Mouse (Mus musculus) embryonic facial prominence, embryonic 11.5 days (tissue): ENCODE data around the gene Tmem179. TPM values are rescaled to one million over a fixed set of nuclear protein-coding genes. Genes with fewer than 3 reads are reported as not detected.

Experiments used
- ATAC-seq: fragments of 200-750 bp; cut with Nextera tagmentation; replicated peaks from 2 replicates; pipeline ENCODE4 v1.8.0; 2017; ENCODE audit warnings: low read depth; ENCODE audit not compliant: insufficient number of reproducible peaks, low FRiP score, low TSS enrichment
- DNase-seq: peaks from one replicate; pipeline ENCODE4 v3.0.0-alpha.2; 2015; ENCODE audit warnings: low spot score
- H3K27ac ChIP-seq: fragments of 300-500 bp; sonication (generic); replicated peaks from 2 replicates; pipeline ENCODE4 v1.5.1; 2014; ENCODE audit warnings: mild to moderate bottlenecking, low read depth, low read length, control low read depth
- H3K27me3 ChIP-seq: fragments of 300-500 bp; sonication (generic); 2 replicates; pipeline ENCODE4 v1.6.1; 2014; ENCODE audit warnings: mild to moderate bottlenecking, low read length, moderate library complexity, mixed read lengths; ENCODE audit not compliant: control insufficient read depth, insufficient read depth
- H3K36me3 ChIP-seq: fragments of 300-500 bp; sonication (generic); replicated peaks from 2 replicates; pipeline ENCODE4 v1.6.1; 2014; ENCODE audit warnings: low read depth, mild to moderate bottlenecking, low read length, moderate library complexity, mixed read lengths; ENCODE audit not compliant: control insufficient read depth, insufficient read depth
- H3K4me1 ChIP-seq: fragments of 300-500 bp; sonication (generic); 2 replicates; pipeline ENCODE4 v1.6.1; 2014; ENCODE audit warnings: low read length, mixed read lengths; ENCODE audit not compliant: control insufficient read depth, insufficient read depth
- H3K4me2 ChIP-seq: fragments of 300-500 bp; sonication (generic); 2 replicates; pipeline ENCODE4 v1.6.1; 2014; ENCODE audit warnings: low read depth, mild to moderate bottlenecking, control low read depth, low read length, moderate library complexity
- H3K4me3 ChIP-seq: fragments of 300-500 bp; sonication (generic); 2 replicates; pipeline ENCODE4 v1.5.1; 2014; ENCODE audit warnings: low read depth, low read length, control low read depth
- H3K9ac ChIP-seq: fragments of 300-500 bp; sonication (generic); replicated peaks from 2 replicates; pipeline ENCODE4 v1.6.1; 2014; ENCODE audit warnings: mild to moderate bottlenecking, control low read depth, low read length
- H3K9me3 ChIP-seq: fragments of 300-500 bp; sonication (generic); replicated peaks from 2 replicates; pipeline ENCODE4 v1.6.1; 2016; ENCODE audit warnings: mild to moderate bottlenecking, low read length, inconsistent platforms, mixed read lengths; ENCODE audit not compliant: control insufficient read depth
- whole genome bisulfite sequencing: fragments of 180-500 bp; shearing (Covaris S2); extraction: QIAGEN DNeasy Blood & Tissue Kit; methylation state at CpG from one replicate; pipeline ENCODE4 v1.1.7; 2014; 5-methylcytosine and 5-hydroxymethylcytosine counted together
- polyA plus RNA-seq: library from polyadenylated mRNA; unstranded; fragments of >200 nt; fragmentation: Nextera tagmentation; extraction: Ambion mirVana; gene quantifications from 2 replicates; pipeline ENCODE4 v1.2.1, GENCODE M21; 2014

The Tmem179 gene
- polyA plus RNA-seq, 1 experiment from 2014 or later, result 1.4 TPM

DNA sequence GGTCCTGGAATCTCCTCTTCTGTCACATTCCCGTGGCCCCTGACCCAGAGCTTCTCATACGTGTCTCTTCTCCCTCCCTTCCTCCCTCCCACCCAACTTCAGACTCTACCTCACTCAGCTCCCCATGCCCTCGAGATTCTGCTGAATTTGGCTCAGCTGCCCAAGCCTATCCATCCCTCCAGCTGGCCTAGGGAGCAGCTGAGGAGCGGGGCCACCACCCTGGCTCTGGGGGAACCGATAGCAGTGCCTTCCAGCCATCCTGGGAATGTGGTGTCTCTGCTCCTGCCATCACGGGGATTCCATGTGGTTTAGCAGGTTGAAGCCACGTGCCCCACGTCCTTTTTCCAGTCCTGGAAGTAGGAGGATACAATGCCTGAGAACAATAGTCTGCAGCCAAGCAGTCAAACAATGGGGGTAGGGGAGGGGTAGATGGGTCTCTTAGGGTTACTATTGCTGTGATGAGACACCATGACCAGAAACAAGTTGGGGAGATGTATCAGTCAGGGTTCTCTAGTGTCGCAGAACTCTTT lies 40.0 kb upstream of the Tmem179 start:
- no peak overlapping the region for H3K4me2 ChIP-seq
- ATAC-seq, result no peak
- no peak overlapping the region for H3K27ac ChIP-seq
- no peak overlapping the region for H3K4me3 ChIP-seq
- H3K9me3 ChIP-seq, result no peaks in the 10 kb centered on the region
- WGBS, result 70% methylated on average over 9 of the region's 9 CpGs
- no peak overlapping the region for H3K9ac ChIP-seq
- no peaks in the 10 kb centered on the region for H3K4me1 ChIP-seq
- no peaks in the 10 kb centered on the region for H3K36me3 ChIP-seq
- no peaks in the 10 kb centered on the region for H3K27me3 ChIP-seq
- DNase-seq, result no peak

DNA sequence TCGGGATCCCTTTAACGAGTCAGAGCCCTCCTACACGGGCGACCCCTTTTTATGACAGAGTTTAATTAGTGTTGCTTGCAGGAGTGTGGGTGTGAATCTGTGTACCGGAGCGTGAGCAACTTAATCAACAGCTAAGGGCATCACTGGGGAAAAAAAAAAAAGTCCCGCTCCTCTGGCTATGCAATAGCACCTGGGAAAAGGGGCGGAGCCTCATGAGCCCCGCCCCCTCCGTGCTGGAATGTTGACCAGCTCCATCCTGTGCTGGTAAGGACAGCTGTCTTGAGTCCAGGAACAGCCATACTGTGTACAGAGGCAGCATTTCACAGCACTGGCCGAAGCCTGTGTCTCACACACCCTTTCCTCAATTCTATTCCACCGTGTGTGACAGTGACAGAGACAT lies 38.4 kb upstream of the Tmem179 start:
- no peaks in the 10 kb centered on the region for H3K36me3 ChIP-seq
- H3K4me1 ChIP-seq, result no peaks in the 10 kb centered on the region
- H3K4me3 ChIP-seq, result no peak overlapping the region
- 51% methylated on average over 12 of the region's 12 CpGs for WGBS
- H3K9ac ChIP-seq, result no peak overlapping the region
- no peaks in the 10 kb centered on the region for H3K9me3 ChIP-seq
- ATAC-seq (no peak), DNase-seq (no peak)
- no peak overlapping the region for H3K27ac ChIP-seq
- no peak overlapping the region for H3K4me2 ChIP-seq
- H3K27me3 ChIP-seq, result no peaks in the 10 kb centered on the region

DNA sequence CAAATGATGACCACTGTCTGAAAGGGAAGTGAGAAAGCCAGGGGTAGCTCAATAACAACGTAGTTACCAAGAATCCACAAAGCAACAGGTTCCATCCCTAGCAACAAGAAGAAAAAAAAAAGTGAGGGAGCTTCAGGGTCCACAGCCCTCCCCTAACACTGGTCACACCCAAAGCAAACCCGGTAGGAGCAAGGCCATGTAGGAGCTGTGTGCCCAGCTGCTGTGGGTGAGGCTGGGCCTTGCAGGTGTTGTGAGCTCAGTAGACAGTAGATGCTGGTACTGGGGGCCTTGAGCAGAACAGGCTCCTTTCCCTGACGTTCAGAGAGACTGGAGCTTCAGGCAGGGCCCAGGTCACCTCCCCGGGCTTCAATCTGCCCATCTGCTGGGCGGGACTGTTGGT lies 36.0 kb upstream of the Tmem179 start:
- H3K9me3 ChIP-seq, result no peaks in the 10 kb centered on the region
- WGBS, result 64% methylated on average over 5 of the region's 5 CpGs
- H3K27me3 ChIP-seq, result no peaks in the 10 kb centered on the region
- no peak overlapping the region for H3K9ac ChIP-seq
- H3K4me3 ChIP-seq, result no peak overlapping the region
- H3K36me3 ChIP-seq, result no peaks in the 10 kb centered on the region
- no peak overlapping the region for H3K4me2 ChIP-seq
- no peak overlapping the region for H3K27ac ChIP-seq
- no peak for DNase-seq
- H3K4me1 ChIP-seq, result no peaks in the 10 kb centered on the region
- ATAC-seq, result 0 out of 2 replicates have a peak, but pooled peaks have one; percentile 19

DNA sequence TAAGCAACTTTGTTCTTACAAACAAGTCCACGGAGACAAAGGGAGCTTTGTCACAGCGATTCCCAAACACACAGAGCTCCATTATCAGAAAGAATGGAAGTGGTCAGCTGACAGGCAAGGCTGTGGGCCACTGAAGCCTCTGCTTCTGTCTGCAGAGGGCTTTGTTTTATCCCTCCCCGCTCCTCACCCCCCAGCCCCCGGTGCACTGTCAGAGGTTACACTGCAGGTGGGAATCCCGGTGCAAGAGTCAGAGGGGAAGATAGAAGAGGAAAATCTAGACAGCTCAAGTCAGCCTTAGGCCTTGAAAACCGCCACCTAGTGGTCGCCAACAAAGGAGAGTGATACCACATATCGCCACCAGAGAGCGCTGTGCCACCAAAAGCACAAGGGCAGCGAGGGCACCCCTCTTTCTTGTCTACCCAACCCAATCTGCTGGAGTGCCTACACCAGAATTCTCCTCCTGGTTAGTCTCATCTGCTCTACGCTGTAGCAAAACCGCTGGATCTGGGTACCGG lies 35.4 kb upstream of the Tmem179 start:
- ATAC-seq, result peak; percentile 78
- 7% methylated on average over 13 of the region's 13 CpGs for WGBS
- H3K27me3 ChIP-seq, result no peaks in the 10 kb centered on the region
- H3K4me2 ChIP-seq, result no peak overlapping the region
- no peaks in the 10 kb centered on the region for H3K36me3 ChIP-seq
- H3K9ac ChIP-seq, result no peak overlapping the region
- H3K9me3 ChIP-seq, result no peaks in the 10 kb centered on the region
- DNase-seq, result peak; percentile 83
- H3K27ac ChIP-seq, result no peak overlapping the region
- H3K4me3 ChIP-seq, result no peak overlapping the region
- no peaks in the 10 kb centered on the region for H3K4me1 ChIP-seq

DNA sequence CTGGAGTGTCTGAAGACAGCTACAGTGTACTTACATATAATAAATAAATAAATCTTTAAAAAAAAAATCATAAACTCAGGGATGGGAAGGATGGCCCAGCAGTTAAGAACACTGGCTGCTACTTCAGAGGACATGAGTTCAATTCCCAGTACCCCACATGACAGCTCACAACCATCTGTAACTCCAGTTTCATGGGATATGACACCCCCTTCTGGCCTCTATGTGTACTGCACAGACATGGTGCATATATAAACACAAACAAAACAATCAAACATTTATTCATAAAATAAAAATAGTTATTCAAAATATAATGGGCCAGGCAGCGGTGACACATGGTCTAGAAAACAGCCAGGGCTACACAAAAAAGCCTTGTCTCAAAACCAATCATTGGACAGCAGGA lies 32.7 kb upstream of the Tmem179 start:
- WGBS, result 94% methylated on average over 1 of the region's 1 CpGs
- no peaks in the 10 kb centered on the region for H3K27me3 ChIP-seq
- H3K4me3 ChIP-seq, result no peak overlapping the region
- no peaks in the 10 kb centered on the region for H3K9me3 ChIP-seq
- DNase-seq, result no peak
- H3K27ac ChIP-seq, result no peak overlapping the region
- H3K4me2 ChIP-seq, result no peak overlapping the region
- no peak overlapping the region for H3K9ac ChIP-seq
- H3K4me1 ChIP-seq, result no peaks in the 10 kb centered on the region
- H3K36me3 ChIP-seq, result no peaks in the 10 kb centered on the region
- no peak for ATAC-seq

DNA sequence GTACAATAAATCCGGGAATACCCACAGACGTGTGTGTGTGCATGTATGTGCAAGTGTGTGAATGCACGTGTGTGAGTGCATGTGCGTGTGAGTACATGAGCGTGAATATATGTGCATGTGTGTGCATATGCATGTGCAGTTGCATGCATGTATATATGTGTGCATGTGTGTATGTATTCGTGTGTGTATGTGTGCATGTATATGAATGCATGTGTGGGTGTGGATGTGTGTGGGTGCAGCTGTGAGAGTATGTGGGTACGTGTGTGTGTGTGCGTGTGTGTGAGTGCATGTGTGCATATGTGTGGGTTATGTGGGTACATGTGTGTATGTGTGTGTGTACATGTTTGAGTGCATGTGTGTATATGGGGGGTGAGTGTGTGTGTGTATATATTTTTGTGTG lies 29.6 kb upstream of the Tmem179 start:
- Histone ChIP-seq H3K9me3 (no peaks in the 10 kb centered on the region), H3K27me3 (no peaks in the 10 kb centered on the region), H3K36me3 (no peaks in the 10 kb centered on the region), H3K9ac (no peak overlapping the region), H3K4me3 (no peak overlapping the region), H3K4me1 (no peaks in the 10 kb centered on the region), H3K4me2 (no peak overlapping the region), H3K27ac (no peak overlapping the region)
- DNase-seq, result no peak
- WGBS, result 91% methylated on average over 8 of the region's 8 CpGs
- no peak for ATAC-seq

DNA sequence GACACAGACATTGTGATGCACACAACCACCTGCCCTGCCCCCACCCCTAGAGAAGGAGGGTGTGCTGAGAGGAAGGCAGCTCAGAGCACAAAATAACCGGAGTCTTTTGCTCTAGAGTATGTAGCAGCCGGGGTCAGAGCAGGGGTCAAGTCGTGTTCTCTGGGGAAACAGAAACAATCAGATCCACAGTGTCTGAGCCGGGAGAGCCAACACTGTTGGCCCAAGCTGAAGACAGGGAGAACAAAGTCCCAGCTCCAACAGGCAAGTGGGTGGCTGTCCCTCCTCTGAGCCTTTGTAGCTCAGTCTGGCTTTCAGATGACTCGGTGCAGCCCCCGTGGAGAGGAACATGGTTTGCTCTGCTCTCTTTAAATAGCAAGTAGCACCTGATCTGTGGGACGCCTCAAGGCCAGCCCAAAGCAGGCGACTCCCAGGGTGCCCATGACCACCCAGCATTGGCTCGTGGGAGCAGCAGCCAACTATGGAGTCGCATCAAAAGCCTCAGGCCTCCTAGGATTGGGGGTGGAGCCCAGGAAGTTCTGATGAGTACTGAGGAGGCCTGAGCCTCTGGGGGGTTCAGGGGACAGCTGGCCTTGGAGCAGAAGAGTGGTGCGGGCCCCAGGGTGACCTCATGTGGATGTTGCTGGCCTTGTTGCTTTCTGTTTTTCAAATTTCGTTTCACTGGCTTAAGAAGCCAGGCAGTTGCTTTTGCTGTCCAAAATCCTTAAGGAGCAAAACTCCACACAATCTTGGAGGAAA lies 28.6 kb upstream of the Tmem179 start:
- H3K9ac ChIP-seq, result no peak overlapping the region
- H3K4me3 ChIP-seq, result no peak overlapping the region
- ATAC-seq (no peak), DNase-seq (no peak)
- no peak overlapping the region for H3K4me2 ChIP-seq
- no peaks in the 10 kb centered on the region for H3K4me1 ChIP-seq
- no peak overlapping the region for H3K27ac ChIP-seq
- no peaks in the 10 kb centered on the region for H3K27me3 ChIP-seq
- no peaks in the 10 kb centered on the region for H3K9me3 ChIP-seq
- WGBS, result 16% methylated on average over 12 of the region's 12 CpGs
- H3K36me3 ChIP-seq, result no peaks in the 10 kb centered on the region

DNA sequence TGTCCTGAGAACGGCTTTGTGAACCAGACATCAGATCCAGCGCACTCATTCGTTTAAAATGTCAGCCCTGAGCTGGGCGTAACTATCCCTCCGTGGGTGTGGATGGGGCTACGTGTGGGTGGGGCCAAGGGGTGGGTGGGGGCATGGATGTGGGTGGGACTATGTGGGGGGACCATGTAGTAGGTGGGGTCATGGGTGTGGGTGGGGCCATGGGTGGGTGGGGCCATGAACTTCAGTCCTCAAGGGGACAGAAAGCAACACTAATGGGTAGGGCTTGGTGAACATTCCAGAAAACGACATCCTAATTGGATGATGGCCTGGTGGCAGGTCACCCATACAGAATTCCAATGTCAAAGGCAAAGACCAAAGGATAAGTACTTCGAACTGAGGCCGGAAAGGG lies 27.4 kb upstream of the Tmem179 start:
- Histone ChIP-seq H3K36me3 (no peaks in the 10 kb centered on the region), H3K4me3 (no peak overlapping the region), H3K4me2 (no peak overlapping the region), H3K27ac (no peak overlapping the region), H3K27me3 (no peaks in the 10 kb centered on the region), H3K4me1 (no peaks in the 10 kb centered on the region), H3K9me3 (no peaks in the 10 kb centered on the region), H3K9ac (no peak overlapping the region)
- no peak for DNase-seq
- no peak for ATAC-seq
- WGBS, result 66% methylated on average over 9 of the region's 9 CpGs
